Mouse (Mus musculus) liver, postnatal 0 days (tissue): ENCODE results near the gene Cntfr.

Experiments used
- CTCF ChIP-seq: sonication (generic); IDR thresholded peaks from 2 replicates; pipeline ENCODE4 v1.5.1; 2016; ENCODE audit warnings: antibody characterized with exemption, low read depth
- EP300 ChIP-seq: IDR thresholded peaks from 2 replicates; pipeline ENCODE4 v1.6.1; 2016; ENCODE audit warnings: antibody characterized with exemption, low read depth, mild to moderate bottlenecking

- no peak for TF ChIP-seq CTCF
- no peak for TF ChIP-seq EP300
These were observed 15.7 kb upstream of the Cntfr start for GRCm38 (mm10) chr4:41712421-41713196.
